Mouse (Mus musculus): ENCODE data around the gene Cyp8b1.
A peak's percentile ranks its signal among the peaks of the same experiment; 100 is the strongest.

Gene Cyp8b1

GRCm38 (mm10) chr9:121914226-121914757 lies 1.8 kb downstream of the Cyp8b1 start:
- no peak for DNase-seq

DNA sequence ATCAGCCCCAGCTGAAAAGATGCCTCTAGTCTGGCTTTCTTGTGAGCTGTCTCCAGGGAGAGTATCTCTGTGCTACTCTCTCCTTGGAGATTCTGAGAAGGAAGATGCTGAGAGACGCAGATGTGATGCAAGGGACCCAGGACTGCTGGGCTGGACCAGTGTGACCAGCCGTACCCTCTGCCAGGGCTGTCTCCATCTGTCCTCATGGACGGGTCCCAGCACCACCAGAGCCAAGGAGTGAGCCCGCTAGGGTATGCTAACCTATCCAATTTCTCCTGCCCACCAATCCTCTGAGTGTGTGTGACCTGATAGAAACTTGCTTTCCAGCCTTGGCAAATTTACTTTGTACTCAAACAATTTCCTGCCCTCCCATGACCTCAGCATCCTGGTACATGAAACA lies 3.3 kb downstream of the Cyp8b1 start:
- no peak for DNase-seq

DNA sequence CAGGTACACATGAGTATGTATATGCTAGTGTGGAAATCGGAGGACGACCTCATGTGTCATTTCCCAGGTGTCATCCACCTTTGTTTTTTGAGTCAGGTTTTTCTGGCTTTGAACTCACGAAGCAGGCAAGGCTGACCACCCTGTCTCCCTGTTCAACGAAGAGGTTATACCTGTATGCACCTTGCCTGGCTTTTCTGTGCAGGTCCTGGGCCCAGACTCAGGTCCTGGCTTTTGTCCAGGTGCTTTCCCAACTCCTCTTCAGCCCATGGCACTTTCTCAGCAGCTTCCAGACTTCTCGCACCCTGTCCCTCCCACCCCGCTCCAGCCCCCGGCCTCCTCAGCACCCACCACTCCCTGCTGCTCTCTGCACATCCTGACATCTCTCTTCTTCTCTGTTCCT lies 4.9 kb downstream of the Cyp8b1 start:
- no peak for DNase-seq

GRCm38 (mm10) chr9:121909635-121910034 lies 6.5 kb downstream of the Cyp8b1 start:
- DNase-seq: no peak

GRCm38 (mm10) chr9:121908321-121908720 lies 7.8 kb downstream of the Cyp8b1 start:
- no peak for DNase-seq

- no peak for DNase-seq
Observed at GRCm38 (mm10) chr9:121907356-121908070, 8.6 kb downstream of the Cyp8b1 start.

DNA sequence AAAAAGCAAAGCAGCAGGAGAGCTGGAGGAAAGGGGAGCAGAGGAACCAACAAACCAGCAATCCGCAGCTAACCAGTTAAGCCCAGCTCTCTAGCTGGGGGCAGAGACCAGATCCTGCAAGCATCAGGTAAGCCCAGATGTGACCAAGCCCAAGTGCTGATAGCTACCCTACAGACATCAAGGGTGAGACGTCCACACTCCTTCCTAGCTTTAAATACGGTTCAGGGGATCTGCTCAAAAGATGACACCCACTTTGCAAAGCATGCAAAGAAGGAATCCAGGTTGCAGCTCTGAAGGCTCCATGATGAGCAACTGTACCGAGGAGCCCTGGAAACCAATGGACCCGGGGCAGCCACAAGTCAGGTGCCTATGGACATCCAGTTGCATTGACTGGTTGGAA lies 9.6 kb downstream of the Cyp8b1 start:
- no peak for DNase-seq

GRCm38 (mm10) chr9:121905556-121906185 lies 10.4 kb downstream of the Cyp8b1 start:
- no peak for DNase-seq

GRCm38 (mm10) chr9:121904946-121905345 lies 11.2 kb downstream of the Cyp8b1 start:
- no peak for DNase-seq

- DNase-seq: no peak
Observed at GRCm38 (mm10) chr9:121904319-121904718, 11.8 kb downstream of the Cyp8b1 start.

DNA sequence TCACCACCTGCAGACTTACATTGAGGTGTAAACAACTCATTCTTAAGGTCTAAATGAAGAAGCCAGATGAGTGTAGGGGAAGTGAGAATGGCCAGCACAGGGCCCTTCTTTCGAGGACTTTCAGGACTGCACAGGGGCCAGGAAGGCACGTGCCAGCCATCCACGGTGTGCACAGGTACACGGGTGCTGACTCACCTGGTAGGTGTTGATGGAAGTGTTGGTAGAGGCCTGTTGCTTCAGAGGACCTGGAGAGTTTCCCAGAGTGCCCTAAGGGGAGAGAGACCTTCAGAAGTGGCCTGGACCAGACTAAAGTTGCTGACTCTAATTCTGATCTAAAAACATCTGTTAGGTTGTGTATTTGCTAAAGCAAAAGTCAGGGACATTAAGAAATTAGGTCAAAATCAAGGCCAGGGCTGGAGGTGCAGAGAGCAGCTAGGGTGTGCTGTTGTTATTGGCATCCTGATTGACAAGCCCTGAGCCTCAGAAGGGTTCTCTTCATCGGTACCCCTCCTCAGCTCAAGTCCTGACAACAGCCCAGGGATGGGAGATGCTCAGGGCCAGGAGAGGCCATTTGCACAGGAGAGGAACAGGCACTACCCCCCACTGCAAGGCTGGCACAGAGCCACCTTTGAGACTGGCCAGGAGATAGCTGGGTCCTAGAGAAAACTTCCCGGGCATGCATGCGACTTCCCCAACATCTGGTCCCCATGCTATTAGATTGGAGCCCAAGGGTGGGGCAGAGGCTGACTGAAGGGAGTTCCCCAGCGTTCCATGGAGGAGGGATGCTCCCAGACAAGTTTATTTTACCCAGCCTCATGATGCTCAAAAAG lies 12.4 kb downstream of the Cyp8b1 start:
- no peak for DNase-seq

DNA sequence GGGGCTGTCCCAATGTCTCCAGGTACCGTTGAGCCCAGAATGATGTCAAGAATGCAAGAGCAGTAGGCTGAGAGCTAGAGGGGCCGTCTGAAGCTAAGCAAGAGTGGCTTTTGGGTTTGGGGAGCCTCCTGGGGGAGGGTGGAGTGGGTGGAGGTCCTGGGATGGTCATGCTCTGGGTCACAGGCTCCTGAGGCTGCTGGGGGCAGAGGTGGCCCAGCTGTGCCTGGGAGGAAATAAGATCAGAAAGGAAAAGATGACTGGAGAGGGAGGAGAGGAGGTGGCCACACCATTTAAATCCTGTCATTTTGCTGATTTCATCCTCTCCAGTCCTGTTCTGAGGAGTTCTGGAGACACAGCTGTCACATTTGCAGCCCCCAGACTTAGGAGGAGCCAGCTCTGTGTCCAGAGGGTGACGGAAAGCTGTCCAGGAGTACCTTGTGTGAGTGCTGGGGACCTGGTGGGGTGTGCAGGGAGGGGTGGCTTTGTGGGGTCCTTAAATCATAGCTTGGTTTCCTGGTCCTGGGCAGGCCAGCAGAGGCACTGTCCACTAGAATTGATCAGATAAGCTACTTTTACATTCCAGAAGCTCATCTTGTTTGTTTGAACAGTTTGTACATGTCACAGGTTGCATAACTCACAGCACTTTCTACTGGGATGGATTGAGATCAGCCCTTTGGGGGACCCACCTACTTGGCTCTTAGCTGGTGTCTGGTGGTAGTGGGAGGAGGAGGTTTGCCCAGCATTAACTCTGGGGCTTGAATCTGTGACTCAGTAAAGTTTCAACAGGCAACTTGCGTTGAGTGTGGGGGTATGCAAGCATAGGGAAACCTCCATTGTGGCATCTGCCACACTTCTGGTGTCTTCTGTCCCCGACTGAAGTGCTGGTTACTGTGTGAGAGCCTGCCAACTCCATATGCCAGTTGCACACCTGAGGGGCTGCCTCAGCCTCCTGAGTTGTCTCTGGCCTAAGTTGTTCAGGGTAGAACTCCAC lies 14.1 kb downstream of the Cyp8b1 start:
- no peak for DNase-seq

DNA sequence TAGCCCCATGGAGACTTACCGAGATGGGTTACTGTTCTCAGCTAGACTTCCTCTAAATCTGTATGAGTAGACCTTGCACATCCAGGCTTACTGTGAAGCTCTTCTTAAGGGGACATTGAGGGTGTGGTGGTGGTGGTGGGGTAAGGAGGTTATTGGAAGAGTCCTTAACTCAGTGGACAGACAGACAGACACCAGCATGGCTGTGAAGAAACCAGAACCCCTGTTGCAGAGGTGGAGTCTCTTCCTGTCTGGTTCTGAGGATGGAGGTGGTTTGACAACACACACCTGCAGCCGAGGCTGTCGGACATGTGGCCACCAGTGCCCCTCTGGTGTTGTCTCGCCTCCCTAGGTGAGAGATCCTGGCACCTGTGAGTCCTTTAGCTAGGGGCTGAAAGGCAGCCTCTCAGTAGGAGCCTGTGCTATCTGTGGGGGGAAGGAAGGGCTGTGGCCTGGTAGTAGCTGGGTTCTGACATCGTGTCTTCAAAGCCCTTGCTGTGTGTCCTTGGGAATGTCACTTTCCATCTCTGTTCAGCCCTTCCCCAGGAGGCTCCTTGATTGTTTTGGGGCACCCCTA lies 15.7 kb downstream of the Cyp8b1 start:
- no peak for DNase-seq

DNA sequence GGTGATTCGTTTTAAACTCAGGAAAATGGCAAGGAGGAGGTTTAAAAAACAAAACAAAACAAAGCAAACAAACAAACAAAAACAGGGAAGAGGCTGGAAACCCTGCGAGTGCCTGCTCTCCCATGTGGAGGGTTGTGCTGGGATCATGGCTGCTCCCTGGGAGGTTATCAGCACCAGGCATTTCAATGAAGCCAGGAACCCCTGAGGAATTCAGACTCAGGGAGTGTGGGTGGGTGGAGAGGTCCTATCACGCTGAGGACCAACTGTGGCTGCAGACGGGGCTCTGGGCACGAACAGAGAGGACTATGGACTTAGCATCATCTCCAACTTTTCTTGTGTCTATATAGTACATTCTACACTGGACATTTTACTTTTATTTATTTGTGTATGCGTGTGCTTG lies 16.8 kb downstream of the Cyp8b1 start:
- no peak for DNase-seq

DNA sequence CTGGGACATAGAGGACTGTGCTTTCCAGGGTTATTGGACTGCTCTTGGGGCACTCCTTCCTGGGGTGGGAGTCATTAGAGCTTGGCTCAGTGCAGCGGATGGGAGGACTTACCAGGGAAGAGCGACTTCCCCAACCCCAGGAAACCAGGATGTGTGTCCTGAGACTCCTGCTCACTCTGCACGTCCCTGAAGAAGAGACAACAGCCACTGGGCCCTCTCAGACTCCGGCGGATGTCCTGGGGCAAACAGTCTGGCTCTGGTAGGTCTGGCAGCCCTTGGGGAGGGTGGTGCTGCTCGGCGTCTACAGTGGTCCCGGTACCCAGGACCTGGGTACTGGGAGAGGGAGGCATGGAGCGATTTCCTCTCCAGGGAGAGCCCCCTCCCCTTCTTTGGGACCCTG lies 17.9 kb downstream of the Cyp8b1 start, which contains the start of gene Ackr2:
Gene Ackr2, plus strand, starts transcription at position 111 of the 400 bp plus-strand sequence.
- no peak for DNase-seq

DNA sequence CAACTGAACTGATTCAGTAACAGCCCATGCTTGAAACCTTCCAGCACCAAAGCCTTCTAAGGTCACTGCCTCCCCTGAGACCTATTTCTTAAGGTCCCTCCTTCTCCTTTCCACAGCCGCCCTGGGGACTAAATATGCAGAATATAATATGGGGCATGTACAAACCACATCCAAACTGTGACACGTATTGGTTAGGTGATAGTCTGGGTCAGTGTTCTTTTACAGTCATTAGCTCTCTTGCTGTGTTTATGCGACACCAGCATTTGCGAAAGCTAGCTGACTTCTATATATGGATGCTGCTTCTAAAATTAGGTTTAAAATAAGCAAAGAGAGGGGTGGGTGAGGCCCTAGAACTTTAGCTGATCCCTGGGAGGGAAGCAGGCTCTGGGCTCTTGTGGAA lies 19.3 kb downstream of the Cyp8b1 start:
- no peak for DNase-seq

- DNase-seq: no peak
Observed at GRCm38 (mm10) chr9:121895392-121895993, 20.6 kb downstream of the Cyp8b1 start.

- no peak for DNase-seq
Observed at GRCm38 (mm10) chr9:121894447-121894846, 21.7 kb downstream of the Cyp8b1 start.

GRCm38 (mm10) chr9:121892057-121892687 lies 23.9 kb downstream of the Cyp8b1 start:
- DNase-seq: no peak

- DNase-seq: no peak
Observed at GRCm38 (mm10) chr9:121891301-121891700, 24.8 kb downstream of the Cyp8b1 start.

- DNase-seq: peak; percentile 41 to 47
Observed at GRCm38 (mm10) chr9:121890441-121890941, 25.6 kb downstream of the Cyp8b1 start.

Measured in kidney, adult 8-10 months (tissue).